Comparison of ENCODE assay signal across 11 mouse cellular contexts in genomic region chr5:72431856-72432255, GRCm38 (mm10).
"Had no signal": no experiment of that assay in that cellular context is flagged by ENCODE, and none has a peak within 500 bp of the region (broad histone marks: within the 10 kb centered on the region; RNA-seq: fewer than 3 reads in every experiment).

No protein-coding gene starts in this region.

- H3K4me2 ChIP-seq: liver, embryonic 11.5 days; liver, embryonic 15.5 days; midbrain, embryonic 12.5 days had no signal

- H3K4me1 ChIP-seq: limb, embryonic 10.5 days; liver, embryonic 15.5 days; megakaryocyte, embryonic 14.5 days; midbrain, embryonic 12.5 days had no signal

- H3K9ac ChIP-seq: liver, embryonic 15.5 days; midbrain, embryonic 12.5 days had no signal

- H3K9me3 ChIP-seq: limb, embryonic 10.5 days; liver, embryonic 15.5 days; midbrain, embryonic 12.5 days had no signal

- H3K27me3 ChIP-seq: liver, embryonic 15.5 days; megakaryocyte, embryonic 14.5 days; midbrain, embryonic 12.5 days had no signal

- DNase-seq: kidney, postnatal 10 days; lung, adult 2 months; lung, postnatal 14 days; right cerebral cortex, postnatal 25 days; thymus, postnatal 14 days had no signal

- H3K36me3 ChIP-seq: limb, embryonic 10.5 days; liver, embryonic 15.5 days; midbrain, embryonic 12.5 days had no signal

- H3K4me3 ChIP-seq: limb, embryonic 10.5 days; liver, embryonic 15.5 days; megakaryocyte, embryonic 14.5 days; midbrain, embryonic 12.5 days had no signal

- H3K27ac ChIP-seq: limb, embryonic 10.5 days; liver, embryonic 15.5 days; macrophage; midbrain, embryonic 12.5 days had no signal
